Mouse (Mus musculus) hindbrain, embryonic 11.5 days (tissue): ENCODE measurements around the gene Ambra1. TPM values are rescaled to one million over a fixed set of nuclear protein-coding genes. Genes with fewer than 3 reads are reported as not detected.

ENCODE experiments used
- ATAC-seq: fragments of 200-750 bp; cut with Nextera tagmentation; 2 replicates; pipeline ENCODE4 v1.8.0; 2017; ENCODE audit warnings: mild to moderate bottlenecking, moderate TSS enrichment, moderate library complexity; ENCODE audit not compliant: low FRiP score
- DNase-seq: peaks from one replicate; pipeline ENCODE4 v3.0.0-alpha.2; 2015; ENCODE audit warnings: low spot score
- H3K27ac ChIP-seq: fragments of 300-500 bp; sonication (generic); 2 replicates; pipeline ENCODE4 v1.5.1; 2014; ENCODE audit warnings: mild to moderate bottlenecking, low read depth, low read length
- H3K27me3 ChIP-seq: fragments of 300-500 bp; sonication (generic); 2 replicates; pipeline ENCODE4 v1.6.1; 2014; ENCODE audit warnings: mild to moderate bottlenecking, low read length, moderate library complexity, mixed read lengths; ENCODE audit not compliant: control insufficient read depth, insufficient read depth
- H3K36me3 ChIP-seq: fragments of 300-500 bp; sonication (generic); 2 replicates; pipeline ENCODE4 v1.6.1; 2014; ENCODE audit warnings: mild to moderate bottlenecking, low read length, moderate library complexity, mixed read lengths; ENCODE audit not compliant: control insufficient read depth, insufficient read depth
- H3K4me1 ChIP-seq: fragments of 300-500 bp; sonication (generic); replicated peaks from 2 replicates; pipeline ENCODE4 v1.6.1; 2014; ENCODE audit warnings: low read length, mixed read lengths; ENCODE audit not compliant: control insufficient read depth, insufficient read depth
- H3K4me2 ChIP-seq: fragments of 300-500 bp; sonication (generic); replicated peaks from 2 replicates; pipeline ENCODE4 v1.6.1; 2014; ENCODE audit warnings: mild to moderate bottlenecking, low read depth, low read length
- H3K4me3 ChIP-seq: fragments of 300-500 bp; sonication (generic); 2 replicates; pipeline ENCODE4 v1.5.1; 2014; ENCODE audit warnings: low read depth, low read length
- H3K9ac ChIP-seq: fragments of 300-500 bp; sonication (generic); 2 replicates; pipeline ENCODE4 v1.6.1; 2014; ENCODE audit warnings: low read depth, low read length
- H3K9me3 ChIP-seq: fragments of 300-500 bp; sonication (generic); 2 replicates; pipeline ENCODE4 v1.6.1; 2016; ENCODE audit warnings: low read length; ENCODE audit not compliant: control insufficient read depth
- WGBS: fragments of 180-500 bp; shearing (Covaris S2); extraction: QIAGEN DNeasy Blood & Tissue Kit; methylation state at CpG from one replicate; pipeline ENCODE4 v1.1.7; 2014; 5-methylcytosine and 5-hydroxymethylcytosine counted together
- polyA plus RNA-seq: library from polyadenylated mRNA; unstranded; fragments of >200 nt; fragmentation: Nextera tagmentation; extraction: Ambion mirVana; gene quantifications from 2 replicates; pipeline ENCODE4 v1.2.1, GENCODE M21; 2014

Gene Ambra1
- polyA plus RNA-seq, 1 experiment from 2014 or later: 19.2 TPM

- H3K9ac ChIP-seq: no peak overlapping the region
- H3K9me3 ChIP-seq: no peaks in the 10 kb centered on the region
- ATAC-seq (no peak), DNase-seq (no peak)
- H3K4me1 ChIP-seq: 0 out of 2 replicates have a peak, but pooled peaks cover 2% of the 10 kb centered on the region
- H3K4me2 ChIP-seq: no peak overlapping the region
- WGBS: 84% methylated on average over 8 of the region's 8 CpGs
- H3K36me3 ChIP-seq: no peaks in the 10 kb centered on the region
- no peak overlapping the region for H3K4me3 ChIP-seq
- H3K27ac ChIP-seq: no peak overlapping the region
- no peaks in the 10 kb centered on the region for H3K27me3 ChIP-seq
These were observed 228.1 kb downstream of the Ambra1 start for GRCm38 (mm10) chr2:91958049-91958448.

- Histone ChIP-seq H3K9ac (no peak overlapping the region), H3K27ac (no peak overlapping the region), H3K36me3 (no peaks in the 10 kb centered on the region), H3K9me3 (no peaks in the 10 kb centered on the region), H3K27me3 (no peaks in the 10 kb centered on the region), H3K4me3 (no peak overlapping the region), H3K4me1 (0 out of 2 replicates have a peak, but pooled peaks cover 2% of the 10 kb centered on the region), H3K4me2 (no peak overlapping the region)
- 52% methylated on average over 10 of the region's 10 CpGs for WGBS
- ATAC-seq: no peak
- DNase-seq: peak; percentile 75
These were observed 228.9 kb downstream of the Ambra1 start for GRCm38 (mm10) chr2:91958701-91959457.

- ATAC-seq (no peak), DNase-seq (no peak)
- no peak overlapping the region for H3K4me2 ChIP-seq
- no peak overlapping the region for H3K9ac ChIP-seq
- no peak overlapping the region for H3K4me3 ChIP-seq
- peaks cover 2% of the 10 kb centered on the region; the same call in 1 of the 2 replicates for H3K27me3 ChIP-seq
- no peak overlapping the region for H3K27ac ChIP-seq
- H3K36me3 ChIP-seq: no peaks in the 10 kb centered on the region
- no peaks in the 10 kb centered on the region for H3K9me3 ChIP-seq
- WGBS: 83% methylated on average over 11 of the region's 11 CpGs
- H3K4me1 ChIP-seq: 0 out of 2 replicates have a peak, but pooled peaks cover 2% of the 10 kb centered on the region
These were observed 229.8 kb downstream of the Ambra1 start for GRCm38 (mm10) chr2:91959544-91960410.

GRCm38 (mm10) chr2:91960459-91960858 lies 230.5 kb downstream of the Ambra1 start:
- Histone ChIP-seq H3K4me1 (peaks cover 2% of the 10 kb centered on the region; the same call in 1 of the 2 replicates), H3K9ac (no peak overlapping the region), H3K9me3 (no peaks in the 10 kb centered on the region), H3K4me3 (no peak overlapping the region), H3K27me3 (peaks cover 5% of the 10 kb centered on the region; the same call in 1 of the 2 replicates), H3K36me3 (no peaks in the 10 kb centered on the region), H3K4me2 (no peak overlapping the region), H3K27ac (no peak overlapping the region)
- ATAC-seq: no peak
- no peak for DNase-seq
- WGBS: 94% methylated on average over 5 of the region's 5 CpGs

GRCm38 (mm10) chr2:91961901-91962761 lies 232.2 kb downstream of the Ambra1 start:
- Histone ChIP-seq H3K9me3 (no peaks in the 10 kb centered on the region), H3K4me1 (peaks cover 2% of the 10 kb centered on the region; the same call in 1 of the 2 replicates), H3K4me3 (peak overlapping the region; percentile 82), H3K27me3 (peaks cover 5% of the 10 kb centered on the region; the same call in 1 of the 2 replicates), H3K36me3 (no peaks in the 10 kb centered on the region), H3K4me2 (peak overlapping the region; percentile 87), H3K27ac (no peak overlapping the region), H3K9ac (peak overlapping the region; percentile 81; the same call in 1 of the 2 replicates)
- DNase-seq (no peak), ATAC-seq (no peak)
- WGBS: 69% methylated on average over 4 of the region's 4 CpGs

- WGBS: under 1% methylated on average over 38 of the region's 39 CpGs
- Histone ChIP-seq H3K9me3 (no peaks in the 10 kb centered on the region), H3K4me1 (peaks cover 2% of the 10 kb centered on the region; the same call in 1 of the 2 replicates), H3K4me3 (peak overlapping the region; percentile 82), H3K36me3 (no peaks in the 10 kb centered on the region), H3K27me3 (peaks cover 5% of the 10 kb centered on the region; the same call in 1 of the 2 replicates), H3K27ac (peak overlapping the region; percentile 73), H3K4me2 (peak overlapping the region; percentile 87), H3K9ac (peak overlapping the region; percentile 81)
- no peak for ATAC-seq
- DNase-seq: no peak
These were observed 233.0 kb downstream of the Ambra1 start for GRCm38 (mm10) chr2:91962864-91963401.

- ATAC-seq: peak; percentile 93
- peak overlapping the region; percentile 82 for H3K4me3 ChIP-seq
- peaks cover 2% of the 10 kb centered on the region; the same call in 1 of the 2 replicates for H3K4me1 ChIP-seq
- DNase-seq: peak; percentile 96
- 0% methylated on average over 42 of the region's 57 CpGs for WGBS
- no peaks in the 10 kb centered on the region for H3K36me3 ChIP-seq
- peak overlapping the region; percentile 81 for H3K9ac ChIP-seq
- H3K27me3 ChIP-seq: peaks cover 5% of the 10 kb centered on the region; the same call in 1 of the 2 replicates
- H3K9me3 ChIP-seq: no peaks in the 10 kb centered on the region
- peak overlapping the region; percentile 73 for H3K27ac ChIP-seq
- peak overlapping the region; percentile 87 for H3K4me2 ChIP-seq
These were observed 233.6 kb downstream of the Ambra1 start for GRCm38 (mm10) chr2:91963443-91963932.
